Mouse (Mus musculus) liver, embryonic 18 days (tissue): ENCODE measurements around the gene Gale. TPM values are rescaled to one million over a fixed set of nuclear protein-coding genes. Genes with fewer than 3 reads are reported as not detected.

ENCODE experiments used
- polyA plus RNA-seq: library from polyadenylated mRNA; depleted of rRNA; stranded (reverse); fragments of >200 nt; gene quantifications from 2 replicates; pipeline ENCODE4 v1.2.3, GENCODE M21; 2012; rRNA removed

The Gale gene
- 57.7 and 89.2 TPM in 2 replicates for polyA plus RNA-seq

DNA sequence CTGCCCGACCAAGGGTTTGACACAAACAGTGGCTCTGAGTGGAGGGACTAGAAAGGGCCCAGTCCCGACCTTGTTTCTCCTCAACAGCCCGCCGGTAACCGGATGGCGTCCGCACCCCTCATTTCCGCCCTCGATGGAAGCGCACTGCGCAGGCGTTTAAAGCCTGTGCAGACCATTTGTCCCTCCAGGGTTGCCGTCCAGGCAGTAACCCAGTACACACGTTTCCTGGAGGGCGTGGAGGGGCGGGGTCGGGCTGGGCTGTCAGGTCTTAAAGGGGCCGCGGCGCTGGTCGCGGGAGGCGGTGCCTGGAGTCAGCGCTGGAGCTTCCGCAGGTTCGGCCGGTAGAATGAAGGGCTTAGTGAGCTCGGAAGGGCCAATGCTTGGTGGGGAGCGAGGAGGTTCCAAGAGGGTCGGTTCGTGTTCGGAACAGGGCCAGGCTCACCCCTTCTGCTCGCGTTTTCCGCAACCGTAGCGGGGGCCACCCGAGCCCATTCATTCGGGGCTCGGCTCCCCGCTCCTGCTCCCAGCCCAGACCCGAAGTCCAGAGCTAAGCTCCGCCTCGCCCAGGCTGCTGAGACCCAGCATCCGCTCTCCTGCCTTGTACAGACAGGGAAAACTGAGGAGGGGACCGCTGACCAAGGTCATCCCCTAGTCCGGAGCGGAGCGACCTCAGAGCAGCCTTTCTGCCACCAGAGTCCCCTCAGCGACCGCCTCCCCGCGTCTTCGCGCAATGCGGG is at the start of gene Gale:
Gene Gale (plus strand): TSS at position 271 of the 737 bp plus-strand sequence.

DNA sequence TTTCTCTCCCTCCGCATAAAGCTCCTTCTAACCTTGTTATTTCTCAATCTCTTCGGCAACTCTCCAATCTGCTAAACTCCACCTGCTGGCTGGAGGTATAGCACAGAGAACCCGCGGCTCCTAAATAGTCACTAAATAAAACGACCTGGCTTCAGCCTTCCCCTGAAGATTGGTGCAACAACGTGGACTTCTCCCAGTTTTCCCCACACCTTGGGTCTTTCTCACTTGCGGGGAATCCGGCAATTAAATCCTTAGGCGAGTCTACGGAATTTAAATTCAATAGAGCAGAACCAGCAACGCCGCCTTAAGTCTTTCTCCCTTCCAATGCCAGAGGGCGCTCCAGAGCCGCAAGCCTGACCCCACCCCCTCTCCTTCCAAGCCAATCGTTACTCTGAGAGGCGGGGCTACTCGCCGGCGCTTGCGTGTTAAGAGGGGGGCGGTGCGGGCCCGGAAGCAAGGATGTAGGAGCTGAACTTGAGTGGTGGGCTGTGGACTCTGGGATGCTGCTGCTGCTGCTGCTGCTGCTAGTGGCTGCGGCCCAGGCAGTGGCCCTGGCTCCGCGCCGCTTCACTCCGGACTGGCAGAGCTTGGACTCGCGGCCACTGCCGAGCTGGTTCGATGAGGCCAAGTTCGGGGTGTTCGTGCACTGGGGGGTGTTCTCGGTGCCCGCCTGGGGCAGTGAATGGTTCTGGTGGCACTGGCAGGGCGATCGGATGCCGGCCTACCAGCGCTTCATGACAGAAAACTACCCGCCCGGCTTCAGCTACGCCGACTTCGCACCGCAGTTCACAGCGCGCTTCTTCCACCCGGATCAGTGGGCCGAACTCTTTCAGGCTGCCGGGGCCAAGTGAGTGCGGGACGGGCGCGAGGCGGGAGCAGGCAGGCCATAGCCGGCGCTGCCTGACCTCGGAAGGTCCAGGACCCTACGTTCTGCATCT is 43.0 kb upstream of the Gale start, which contains the start of gene Fuca1:
Gene Fuca1 (plus strand): TSS at position 432 of the 938 bp plus-strand sequence.

GRCm38 (mm10) chr4:135946278-135946658 is 17.3 kb upstream of the Gale start, which contains the start of gene Hmgcl:
Gene Hmgcl, plus strand, starts transcription at chr4:135946448.

GRCm38 (mm10) chr4:135972556-135972906 is 9.0 kb downstream of the Gale start, which contains the start of gene Lypla2:
Gene Lypla2, minus strand, starts transcription at chr4:135972626.

DNA sequence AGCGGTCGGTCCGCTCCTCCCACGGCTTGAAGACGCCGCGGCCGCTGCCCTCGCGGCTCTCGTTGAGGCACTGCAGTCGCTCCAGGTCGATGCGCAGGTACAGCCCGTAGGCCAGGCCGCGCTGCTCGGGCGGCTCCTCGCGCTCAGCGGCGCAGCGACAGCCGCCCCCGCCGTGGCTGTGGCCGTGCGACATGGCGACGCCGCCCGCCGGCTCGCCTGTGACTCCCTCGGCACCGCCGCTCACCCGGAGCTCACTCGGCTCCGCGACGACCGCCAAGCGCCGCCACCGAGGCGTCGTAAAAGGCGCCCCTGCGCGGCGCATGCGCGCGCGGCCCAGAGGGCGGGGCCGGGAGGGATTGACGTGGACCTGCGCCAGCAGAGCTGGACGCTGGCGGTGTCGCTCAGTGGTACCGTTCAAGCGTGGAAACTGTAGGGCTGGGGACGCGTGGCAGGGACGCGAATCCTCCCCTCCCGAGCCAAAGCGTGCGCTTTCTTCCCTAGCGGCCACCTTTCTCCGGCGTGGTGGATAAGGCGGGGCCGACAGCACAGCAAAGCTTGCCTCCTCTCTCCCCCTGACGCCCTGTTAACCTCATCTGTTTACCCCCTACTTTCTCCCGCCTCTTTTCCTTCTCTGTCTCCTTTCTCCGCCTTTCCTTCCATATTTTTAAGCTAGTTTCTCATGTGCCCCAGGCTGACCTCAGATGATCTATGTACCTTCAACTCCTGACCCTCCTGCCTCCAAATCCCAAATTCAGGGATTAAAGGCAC is 23.6 kb downstream of the Gale start, which contains the start of gene Pithd1:
Gene Pithd1 (minus strand): TSS at position 322 of the 768 bp plus-strand sequence.

Other genes starting within 250 kb of the Gale start
- 1.4 and 1.7 TPM in 2 replicates for gene Il22ra1, start 235.6 kb upstream of the Gale start, polyA plus RNA-seq
- gene Myom3, start 204.0 kb upstream of the Gale start, polyA plus RNA-seq, result 0.09 and 0.14 TPM in 2 replicates
- gene Srsf10, start 108.0 kb upstream of the Gale start, polyA plus RNA-seq, result 32.0 and 34.0 TPM in 2 replicates
- 40.2 and 46.2 TPM in 2 replicates for gene Pnrc2, start 89.9 kb upstream of the Gale start, polyA plus RNA-seq
- gene Cnr2, start 68.3 kb upstream of the Gale start, polyA plus RNA-seq, result 2.7 and 2.9 TPM in 2 replicates
- 17.5 and 18.3 TPM in 2 replicates for gene Fuca1, start 43.0 kb upstream of the Gale start, polyA plus RNA-seq
- 126 and 136 TPM in 2 replicates for gene Hmgcl, start 17.3 kb upstream of the Gale start, polyA plus RNA-seq
- 31.4 and 33.0 TPM in 2 replicates for gene Lypla2, start 8.9 kb downstream of the Gale start, polyA plus RNA-seq
- 27.8 and 29.6 TPM in 2 replicates for gene Pithd1, start 23.5 kb downstream of the Gale start, polyA plus RNA-seq
- 13.6 and 13.7 TPM in 2 replicates for gene Eloa, start 58.0 kb downstream of the Gale start, polyA plus RNA-seq
- 658 and 692 TPM in 2 replicates for gene Rpl11, start 89.7 kb downstream of the Gale start, polyA plus RNA-seq
- gene Id3, start 179.8 kb downstream of the Gale start, polyA plus RNA-seq, result 39.5 and 41.9 TPM in 2 replicates
- gene E2f2, start 208.7 kb downstream of the Gale start, polyA plus RNA-seq, result 24.2 TPM in 2 replicates
- 6.4 and 6.5 TPM in 2 replicates for gene Asap3, start 242.6 kb downstream of the Gale start, polyA plus RNA-seq